Mouse (Mus musculus): ENCODE measurements at regions not wholly inside any gene's neighbourhood (a gene's known extent, or its start where the extent isn't known, plus 50 kb on each side); places are given as distances from the start of the nearest gene placed in this dataset.

GRCm38 (mm10) chr2:131721631-131722545 lies 137.7 kb downstream of the Erv3 start:
- TF ChIP-seq EP300 (IDR thresholded peaks at IDR 0.05; ENCODE audit: insufficient read depth, low read depth, low read length) (no peak), CTCF (IDR thresholded peaks at IDR 0.05; ENCODE audit: low read depth, low read length) (no peak), POLR2A (IDR thresholded peaks at IDR 0.05; ENCODE audit: insufficient read depth, low read length) (no peak)
